Mouse (Mus musculus): ENCODE results near the gene Gjb1.
"Not testable (repeated sequence)": the region's sequence is repeated elsewhere in the genome, so short reads cannot be mapped to it uniquely, and the experiment has no call there.

The Gjb1 gene

DNA sequence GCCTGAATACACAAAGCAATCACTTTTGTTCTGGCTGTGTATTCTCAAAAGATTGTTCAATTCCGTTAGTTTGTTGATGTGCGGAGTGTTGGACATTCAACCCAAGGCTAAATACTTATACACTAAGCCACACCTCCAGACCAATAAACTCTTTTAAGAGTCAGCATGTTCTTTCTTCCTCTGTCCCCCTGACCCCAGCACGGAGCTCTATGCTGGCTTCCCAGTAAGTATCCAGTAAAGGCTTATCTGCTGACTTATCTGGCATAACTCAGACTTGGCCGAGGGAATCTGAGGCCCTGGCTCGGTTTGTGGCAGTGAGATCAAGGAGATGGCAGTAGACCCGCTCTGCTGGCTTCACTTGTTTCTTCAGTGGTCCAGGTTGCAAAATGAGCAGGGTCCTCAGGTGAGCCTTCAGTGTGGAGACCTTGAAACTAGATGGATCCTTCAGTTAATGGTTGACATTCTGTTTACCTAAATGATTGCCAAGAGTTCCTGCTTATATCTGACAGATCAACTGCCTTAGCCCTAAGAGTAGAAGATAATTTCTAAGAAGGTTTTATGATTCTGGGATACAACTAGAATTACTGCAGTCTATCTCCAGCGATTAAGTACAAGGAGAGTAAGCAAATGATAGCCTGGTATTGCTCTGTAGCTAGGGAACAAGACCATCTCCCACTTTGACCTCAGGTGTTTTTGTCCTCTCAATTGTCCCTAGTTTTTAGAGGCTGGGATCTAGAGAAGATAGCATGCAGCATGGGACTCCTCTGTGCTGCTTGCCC is at the start of gene Gjb1:
Gjb1 (plus strand) TSS at position 189 of the 779 bp plus-strand sequence.
- no peak for DNase-seq (ENCODE audit: low spot score)

DNA sequence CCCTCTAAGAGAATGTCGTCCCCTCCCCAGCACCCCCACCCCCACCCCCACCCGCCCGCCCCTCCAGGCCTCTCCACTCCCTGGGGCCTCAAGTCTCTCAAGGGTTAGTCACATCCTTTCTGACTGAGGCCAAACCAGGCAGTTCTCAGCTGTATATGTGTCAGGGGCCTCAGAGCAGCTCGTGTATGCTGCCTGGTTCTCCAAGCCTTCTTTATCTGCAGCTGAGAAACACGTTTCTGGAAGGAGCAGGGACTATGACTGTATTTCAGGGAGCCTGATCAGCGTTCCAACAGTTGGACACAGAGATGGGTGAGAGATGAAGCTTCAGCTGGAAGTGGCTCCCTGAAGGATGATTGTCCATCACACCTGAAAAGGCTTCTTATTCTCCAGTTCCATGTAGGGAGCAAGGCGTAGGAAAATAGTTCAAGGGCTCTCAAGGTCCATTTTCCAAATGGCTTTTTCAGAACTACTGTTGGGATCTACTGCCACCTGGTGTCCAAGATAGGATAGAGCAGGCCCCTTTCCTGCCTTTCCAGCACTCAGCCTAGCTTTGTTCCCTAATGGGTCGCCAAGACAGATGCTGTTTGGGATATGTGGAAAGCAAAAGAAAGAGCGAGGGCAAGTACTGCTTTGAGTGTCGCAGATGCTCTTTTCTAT is 46.7 kb upstream of the Gjb1 start:
- DNase-seq (ENCODE audit: low spot score): peak; percentile 17

DNA sequence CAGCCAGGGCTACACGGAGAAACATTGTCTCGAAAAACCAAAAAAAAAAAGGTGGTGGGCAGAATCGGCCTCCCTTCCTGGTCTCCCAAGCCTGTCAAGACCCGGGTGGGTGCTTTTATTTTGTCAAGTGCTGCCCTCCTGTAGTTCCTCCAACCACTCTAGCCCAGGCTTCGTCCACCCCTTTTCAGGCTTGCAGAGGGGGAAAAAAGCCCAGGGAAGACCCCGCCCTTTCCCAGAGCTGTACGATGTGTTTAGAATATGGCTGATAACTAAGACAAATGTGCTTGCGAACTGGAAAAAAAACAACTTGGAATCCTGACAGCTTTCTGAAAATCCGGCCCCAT is 44.2 kb upstream of the Gjb1 start:
- no peak for DNase-seq (ENCODE audit: low spot score)

DNA sequence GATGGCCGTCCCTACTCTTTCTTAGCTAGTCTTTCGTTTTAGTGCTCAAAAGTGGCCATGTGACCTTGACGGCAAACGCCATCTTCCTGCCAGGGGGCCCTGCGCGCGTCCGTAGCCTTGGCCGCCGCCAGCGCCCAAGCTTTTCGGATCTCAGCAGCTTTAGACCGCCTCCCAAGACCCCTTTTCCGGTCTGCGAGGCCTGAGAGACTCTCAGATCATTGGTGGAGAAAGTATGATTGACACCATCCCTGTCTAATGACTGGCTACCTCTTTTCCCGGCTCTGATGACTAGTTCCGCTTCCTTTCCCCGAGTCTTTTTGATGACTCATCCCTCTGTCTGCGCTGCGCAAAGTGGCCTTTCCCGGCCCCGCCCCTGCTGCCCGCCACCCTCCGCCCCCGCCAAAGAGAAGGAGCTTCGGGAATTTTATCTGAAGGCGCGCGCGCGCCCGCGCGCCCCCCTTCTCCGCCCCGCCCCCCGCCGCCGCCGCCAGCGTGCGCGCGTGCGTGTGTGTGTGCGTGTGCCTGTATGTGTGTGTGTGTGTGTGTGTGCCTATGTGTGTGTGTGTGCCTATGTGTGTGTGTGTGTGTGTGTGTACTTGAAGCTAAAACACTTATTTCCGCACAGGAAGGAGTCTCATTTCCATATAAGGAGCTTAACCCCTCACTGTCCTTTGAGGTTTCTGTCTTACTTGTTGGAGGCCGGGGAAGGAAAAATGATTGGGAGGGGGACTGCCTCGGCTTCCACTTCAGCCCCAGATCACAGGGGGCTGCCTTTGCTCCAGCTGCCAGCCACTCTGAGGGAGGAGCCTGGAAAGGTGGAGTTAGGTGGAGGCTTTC is 43.6 kb upstream of the Gjb1 start:
- peak; percentile 31 for DNase-seq (ENCODE audit: low spot score)

DNA sequence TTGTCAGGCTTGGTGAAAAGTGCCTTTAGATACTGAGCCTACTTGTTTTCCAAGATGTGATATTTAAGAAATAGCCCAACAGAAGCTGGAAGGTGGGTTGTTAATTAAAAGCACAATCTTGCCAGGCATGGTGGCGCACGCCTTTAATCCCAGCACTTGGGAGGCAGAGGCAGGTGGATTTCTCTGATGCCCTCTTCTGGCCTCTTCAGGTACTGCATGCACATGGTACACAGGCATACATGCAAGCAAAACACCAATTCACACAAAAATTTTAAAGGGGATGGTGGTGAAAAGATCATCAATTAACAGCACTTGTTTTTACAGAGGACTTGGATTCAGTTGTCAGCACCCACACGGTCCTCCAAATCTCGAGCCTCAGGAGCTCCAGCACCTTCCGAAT is 41.6 kb upstream of the Gjb1 start:
- no peak for DNase-seq (ENCODE audit: low spot score)

DNA sequence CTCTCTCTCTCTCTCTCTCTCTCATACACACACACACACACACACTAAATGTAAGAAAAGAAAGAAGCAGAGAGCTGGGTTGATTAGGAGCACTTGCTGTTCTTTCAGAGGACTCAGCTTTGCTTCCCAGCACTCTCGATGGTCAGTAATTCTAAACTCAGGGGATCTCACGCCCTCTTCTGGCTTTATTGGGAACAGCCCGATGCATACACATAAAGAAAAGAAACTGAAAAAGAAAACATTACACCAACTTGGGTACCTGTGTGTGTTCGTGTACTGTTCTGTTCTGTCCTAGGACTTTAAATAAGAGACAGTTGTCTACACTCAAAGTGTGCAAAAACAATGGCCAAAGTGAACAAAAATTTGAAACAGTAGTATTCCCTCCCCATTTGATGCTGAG is 37.5 kb upstream of the Gjb1 start:
- no peak for DNase-seq (ENCODE audit: low spot score)

DNA sequence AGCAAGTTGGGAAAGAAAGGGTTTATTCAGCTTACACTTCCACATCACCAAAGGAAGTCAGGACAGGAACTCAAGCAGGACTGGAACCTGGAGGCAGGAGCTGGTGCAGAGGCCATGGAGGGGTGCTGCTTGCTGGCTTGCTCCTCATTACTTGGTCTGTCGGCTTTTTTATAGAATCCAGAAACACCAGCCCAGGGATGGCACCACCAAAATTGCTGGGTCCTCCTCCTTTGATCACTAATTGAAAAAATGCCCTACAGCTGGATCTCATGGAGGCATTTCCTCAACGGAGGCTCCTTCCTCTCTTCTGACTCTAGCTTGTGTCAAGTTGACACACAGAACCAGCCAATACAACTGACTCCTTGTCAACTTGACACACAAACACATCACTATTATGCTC is 33.3 kb upstream of the Gjb1 start:
- not testable (repeated sequence) for DNase-seq (ENCODE audit: low spot score)

DNA sequence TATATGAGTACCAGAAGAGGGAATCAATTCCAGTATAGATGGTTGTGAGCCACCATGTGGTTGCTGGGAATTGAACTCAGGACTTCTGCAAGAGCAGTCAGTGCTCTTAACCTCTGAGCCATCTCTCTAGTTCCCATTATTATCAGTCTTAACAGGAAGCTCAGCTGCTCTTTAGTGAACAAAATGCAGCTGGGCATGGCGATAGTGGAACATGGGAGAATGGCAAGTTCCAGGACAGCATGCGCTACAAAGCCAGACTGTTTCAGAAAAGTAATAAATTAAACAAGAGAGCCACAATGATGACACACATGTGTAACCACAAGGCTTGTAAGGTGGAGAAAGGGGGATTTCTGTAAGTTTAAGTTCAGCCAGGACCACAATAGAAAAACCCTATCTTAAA is 30.7 kb upstream of the Gjb1 start:
- no peak for DNase-seq (ENCODE audit: low spot score)

DNA sequence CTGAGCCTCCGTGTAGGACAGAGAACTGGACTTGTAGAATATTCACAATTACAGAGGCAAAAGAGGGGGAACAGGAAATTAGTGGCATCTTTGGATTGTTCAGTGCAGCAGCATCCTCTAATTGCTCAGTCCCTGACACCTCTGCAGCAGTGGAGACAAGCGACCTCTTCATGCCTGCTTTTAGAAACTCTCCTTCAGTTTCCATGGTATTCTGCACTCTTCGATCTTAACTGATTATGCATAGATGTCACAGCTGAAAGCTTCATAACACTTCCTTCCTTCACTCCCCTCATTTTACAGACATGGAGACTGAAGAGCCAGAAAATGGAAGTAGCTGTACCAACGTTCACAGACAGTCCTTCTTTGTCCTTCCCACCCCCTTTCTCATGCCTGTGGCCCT is 29.7 kb upstream of the Gjb1 start:
- DNase-seq (ENCODE audit: low spot score): no peak

DNA sequence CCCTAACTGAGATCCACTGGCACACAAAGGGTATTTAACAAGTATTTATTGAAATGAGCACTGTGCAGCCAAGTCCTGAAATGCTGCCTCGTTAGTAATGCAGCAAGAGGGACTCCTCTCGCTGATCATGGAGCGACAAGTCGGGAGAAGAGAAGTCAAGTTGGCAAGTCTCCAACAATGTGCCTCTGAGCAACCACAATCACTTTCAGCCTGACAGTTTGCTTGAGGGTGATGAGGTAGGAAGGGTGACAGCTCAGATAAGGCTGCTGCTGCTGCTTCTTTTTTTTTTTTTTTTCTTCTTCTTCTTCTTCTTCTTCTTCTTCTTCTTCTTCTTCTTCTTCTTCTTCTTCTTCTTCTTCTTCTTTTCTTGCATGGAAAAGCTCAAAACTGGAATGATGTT is 25.0 kb upstream of the Gjb1 start:
- DNase-seq (ENCODE audit: low spot score): no peak

DNA sequence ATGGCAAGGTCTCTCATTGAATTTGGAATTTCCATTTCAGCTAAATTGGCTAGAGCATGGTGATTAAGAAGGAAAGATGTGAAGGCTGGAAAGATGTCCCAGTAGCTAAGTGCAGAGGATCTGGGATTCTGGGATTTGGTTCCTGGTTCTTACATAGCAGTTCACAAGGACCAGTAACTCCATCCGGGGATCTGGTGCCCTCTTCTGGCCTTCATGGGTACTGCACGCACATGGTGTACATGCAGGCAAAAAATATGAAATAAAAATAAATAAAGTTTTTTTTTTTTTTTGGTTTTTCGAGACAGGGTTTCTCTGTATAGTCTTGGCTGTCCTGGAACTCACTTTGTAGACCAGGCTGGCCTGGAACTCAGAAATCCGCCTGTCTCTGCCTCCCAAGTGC is 17.3 kb upstream of the Gjb1 start:
- not testable (repeated sequence) for DNase-seq (ENCODE audit: low spot score)

DNA sequence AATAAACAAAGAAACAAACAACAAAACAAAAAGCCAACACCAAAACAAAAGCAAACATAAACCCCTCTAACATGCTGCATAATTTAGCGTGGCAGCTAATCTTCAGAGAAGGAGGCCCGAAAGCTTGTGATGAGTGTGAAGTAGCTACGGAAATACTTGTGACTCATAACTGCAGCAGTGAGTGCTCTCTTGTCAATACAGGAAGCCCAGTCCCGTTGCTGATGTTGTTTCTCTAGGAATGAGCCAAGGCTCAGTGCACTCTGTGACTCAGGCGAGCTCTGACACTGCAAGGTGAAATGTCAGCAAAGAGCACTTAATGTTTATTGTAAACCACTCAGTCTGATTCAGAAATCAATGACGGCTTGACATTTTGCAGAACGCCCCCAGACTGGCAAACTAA is 7.2 kb upstream of the Gjb1 start:
- no peak for DNase-seq (ENCODE audit: low spot score)

DNA sequence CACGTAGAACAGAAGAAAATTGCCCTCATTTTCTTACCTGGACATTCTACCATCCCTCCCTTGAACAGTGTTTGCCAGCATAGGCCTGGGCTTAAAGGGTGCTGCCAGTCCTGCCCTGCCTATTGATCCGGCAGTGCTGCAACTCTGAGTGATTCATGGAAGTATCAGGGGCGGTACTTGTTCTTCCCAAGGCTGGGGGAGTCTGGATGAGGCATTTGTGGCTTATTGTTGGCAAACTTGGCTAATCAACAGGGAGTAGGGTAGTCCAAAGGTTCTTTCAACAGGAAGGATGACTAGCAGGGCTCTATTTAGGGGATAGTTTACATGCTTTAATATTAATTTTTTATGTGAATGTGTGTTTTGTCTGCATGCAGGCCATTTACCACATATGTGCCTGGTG is 5.6 kb upstream of the Gjb1 start:
- DNase-seq (ENCODE audit: low spot score): no peak

DNA sequence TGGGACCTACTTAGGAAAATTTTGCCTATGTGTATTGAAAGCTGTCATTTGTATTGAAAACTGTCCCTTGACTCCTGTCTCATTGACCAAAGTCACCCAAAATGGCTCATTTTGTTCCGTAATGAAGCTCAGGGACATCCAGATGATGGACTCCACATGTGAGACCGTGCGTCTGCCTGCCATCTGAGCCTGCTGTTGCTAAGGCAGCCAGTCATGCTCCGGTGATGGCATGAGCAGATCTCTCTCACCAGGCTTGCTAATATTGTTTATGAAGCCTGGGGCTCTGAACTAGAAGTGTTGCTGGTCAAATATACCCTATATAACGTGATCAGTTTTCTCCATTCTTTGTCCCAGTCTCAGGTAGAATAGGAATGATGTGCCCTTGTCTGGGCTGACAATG is 3.2 kb upstream of the Gjb1 start:
- no peak for DNase-seq (ENCODE audit: low spot score)

DNA sequence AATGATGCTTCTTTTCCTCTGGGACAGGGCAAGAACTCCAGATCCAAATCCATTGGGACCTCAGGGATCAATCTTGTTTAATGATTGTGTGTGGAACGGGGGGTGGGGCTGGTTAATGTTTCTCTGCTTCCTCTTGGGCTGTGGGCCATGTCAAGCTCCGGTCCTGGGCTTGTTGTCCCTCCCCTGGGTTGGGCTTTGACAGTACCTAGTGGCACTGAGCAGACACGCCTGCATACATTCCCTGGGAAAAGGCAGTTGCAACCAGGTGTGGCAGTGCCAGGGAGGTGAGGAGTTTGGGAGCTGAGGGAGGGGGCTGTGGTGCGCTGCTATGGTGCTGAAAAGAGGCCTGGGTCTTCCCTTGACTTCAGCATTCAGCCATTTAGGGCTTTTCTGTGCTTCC is 898 bp downstream of the Gjb1 start:
- no peak for DNase-seq (ENCODE audit: low spot score)

DNA sequence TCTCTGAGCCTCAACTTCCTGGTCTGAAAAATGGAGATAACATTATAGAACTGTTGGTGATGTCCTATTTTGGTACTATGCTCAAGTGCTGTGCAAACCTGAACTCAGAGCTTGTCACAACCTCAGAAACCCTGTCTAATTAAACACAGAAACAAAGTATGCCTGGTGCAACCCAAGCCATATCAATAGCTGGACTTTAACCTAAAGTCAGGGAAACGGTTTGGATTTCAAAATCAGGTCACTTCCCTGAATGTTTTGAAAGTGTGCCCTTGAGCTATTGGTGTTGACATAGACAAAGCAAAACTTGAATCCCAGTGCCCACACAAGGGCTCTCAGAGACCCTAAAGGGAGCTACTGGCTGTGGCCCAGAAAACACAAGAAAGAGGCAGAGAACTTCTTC is 3.6 kb downstream of the Gjb1 start:
- DNase-seq (ENCODE audit: low spot score): no peak

DNA sequence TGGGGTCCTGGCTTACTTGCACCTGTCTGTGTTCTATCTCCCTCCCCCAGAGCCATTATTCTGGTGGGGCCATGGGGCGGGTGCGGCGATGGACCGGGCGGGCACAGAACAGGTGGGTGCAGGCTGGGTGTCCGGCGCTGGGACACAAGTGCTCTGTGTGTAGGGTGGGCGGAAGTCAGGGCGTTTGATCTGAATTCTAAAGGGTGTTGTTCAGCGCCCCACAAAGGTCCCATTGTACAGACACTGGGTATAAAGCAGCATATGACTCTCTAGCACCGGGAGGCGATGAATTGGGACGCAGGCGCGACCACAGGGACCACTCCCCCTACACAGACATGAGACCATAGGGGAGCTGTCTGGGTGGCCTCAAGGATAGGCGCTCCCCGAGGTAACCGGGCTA is 7.3 kb downstream of the Gjb1 start:
- no peak for DNase-seq (ENCODE audit: low spot score)

DNA sequence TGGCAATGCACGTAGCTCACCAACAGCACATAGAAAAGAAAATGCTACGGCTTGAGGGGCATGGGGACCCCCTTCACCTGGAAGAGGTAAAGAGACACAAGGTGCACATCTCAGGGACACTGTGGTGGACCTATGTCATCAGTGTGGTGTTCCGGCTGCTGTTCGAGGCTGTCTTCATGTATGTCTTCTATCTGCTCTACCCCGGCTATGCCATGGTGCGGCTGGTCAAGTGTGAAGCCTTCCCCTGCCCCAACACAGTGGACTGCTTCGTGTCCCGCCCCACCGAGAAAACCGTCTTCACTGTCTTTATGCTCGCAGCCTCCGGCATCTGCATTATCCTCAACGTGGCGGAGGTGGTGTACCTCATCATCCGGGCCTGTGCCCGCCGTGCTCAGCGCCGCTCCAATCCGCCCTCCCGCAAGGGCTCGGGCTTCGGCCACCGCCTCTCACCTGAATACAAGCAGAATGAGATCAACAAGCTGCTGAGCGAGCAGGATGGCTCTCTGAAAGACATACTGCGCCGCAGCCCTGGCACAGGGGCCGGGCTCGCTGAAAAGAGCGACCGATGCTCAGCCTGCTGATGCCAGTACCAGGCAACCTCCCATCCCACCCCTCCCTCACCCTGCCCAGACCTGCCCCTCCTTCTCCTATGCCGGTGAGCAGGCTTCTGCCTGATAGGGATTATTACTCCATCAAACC is 8.4 kb downstream of the Gjb1 start:
- no peak for DNase-seq (ENCODE audit: low spot score)

DNA sequence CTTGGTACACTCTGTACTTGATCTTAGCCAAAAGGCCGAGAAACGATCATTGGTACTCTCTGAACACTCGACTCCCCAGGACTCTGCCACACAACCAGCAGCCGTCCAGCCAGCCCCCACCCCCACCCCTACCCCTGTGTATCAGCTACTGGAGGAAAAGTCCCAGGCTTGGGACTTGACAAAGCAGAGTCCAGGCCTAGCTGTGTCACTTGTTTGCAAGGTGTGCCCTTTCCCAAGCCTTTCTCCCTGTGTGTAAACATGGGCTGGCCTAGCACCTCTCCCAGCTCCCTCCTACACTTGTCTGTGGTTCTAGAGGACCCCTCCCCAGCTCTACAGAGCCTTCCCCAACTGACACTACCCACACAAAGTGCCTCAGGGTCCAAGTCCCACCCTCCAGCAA is 10.0 kb downstream of the Gjb1 start:
- DNase-seq (ENCODE audit: low spot score): no peak

DNA sequence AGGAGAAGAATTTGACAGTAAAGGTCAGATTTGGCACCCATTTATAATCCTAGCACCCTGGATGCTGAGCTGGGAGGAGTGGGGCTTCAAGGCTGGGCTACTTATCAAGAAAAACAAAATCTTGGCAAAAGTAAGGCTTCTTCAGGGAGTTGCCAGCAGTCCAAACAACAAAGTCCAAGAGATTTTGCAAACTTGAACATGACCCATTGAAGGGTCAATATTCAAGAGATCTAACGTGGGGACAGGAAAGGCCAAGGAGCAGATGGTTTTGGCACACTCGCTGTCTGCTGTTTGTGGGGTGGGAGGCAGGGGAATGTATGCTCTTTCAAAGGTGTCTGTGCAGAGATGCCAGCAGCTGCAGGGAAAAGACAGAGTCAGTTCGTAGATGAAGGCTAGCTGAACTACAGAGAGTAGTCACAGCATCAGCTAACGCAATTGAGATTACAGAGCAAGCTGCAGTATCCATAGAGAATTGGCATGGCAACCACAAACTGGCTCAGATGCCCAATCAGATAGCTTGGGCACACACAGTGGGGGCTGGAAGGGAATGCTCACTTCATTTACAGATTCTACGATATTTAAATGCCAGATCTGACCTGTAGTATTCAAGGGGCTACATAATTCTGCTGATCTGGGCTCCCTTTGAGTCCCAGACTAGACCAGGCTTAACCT is 12.8 kb downstream of the Gjb1 start:
- no peak for DNase-seq (ENCODE audit: low spot score)

DNA sequence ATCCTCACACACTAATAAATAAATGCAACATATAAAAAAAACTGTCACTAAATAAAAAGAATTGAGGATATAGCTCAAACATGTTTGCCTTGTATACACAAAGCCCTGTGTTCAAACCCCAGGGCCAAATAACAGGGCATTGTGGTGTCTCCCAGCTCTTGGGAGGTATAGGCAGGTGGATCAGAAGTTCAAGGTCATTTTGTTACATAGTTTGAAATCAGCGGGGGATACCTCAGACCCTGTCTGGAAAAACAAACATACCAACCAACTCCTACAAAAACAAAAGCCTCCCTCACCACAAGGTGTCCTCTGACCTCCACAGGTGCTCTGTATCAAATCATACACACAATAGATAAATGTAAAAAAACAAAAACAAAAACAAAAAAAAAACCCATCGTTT is 18.2 kb downstream of the Gjb1 start:
- DNase-seq (ENCODE audit: low spot score): no peak

DNA sequence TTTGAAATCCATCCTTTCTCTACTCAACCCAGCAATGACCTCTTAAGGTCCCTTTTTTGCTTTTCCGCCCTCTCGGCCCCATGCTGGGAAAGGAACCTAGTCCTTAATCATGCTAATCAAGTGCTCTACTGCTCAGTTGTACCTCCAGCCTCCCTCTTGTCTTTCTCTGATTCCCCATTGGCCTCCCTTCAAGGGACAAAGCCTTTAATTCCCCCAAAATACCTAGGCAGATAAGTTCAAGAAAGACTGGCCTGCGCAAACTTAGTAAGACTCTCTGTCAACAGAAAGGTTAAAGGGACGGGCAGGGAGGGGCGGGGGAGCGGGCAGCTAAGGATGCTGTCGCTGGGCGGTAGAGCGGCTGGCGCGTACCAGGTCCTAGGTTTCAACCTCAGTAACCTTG is 20.3 kb downstream of the Gjb1 start:
- no peak for DNase-seq (ENCODE audit: low spot score)

All from ovary, postnatal 10 days (tissue).